Mouse (Mus musculus): ENCODE data around the gene Abcg1.

Abcg1 gene

GRCm38 (mm10) chr17:31057151-31057890, at the start of gene Abcg1:
Gene Abcg1 (plus strand): TSS chr17:31057675.
- DNase-seq: peak; percentile 49 to 56

GRCm38 (mm10) chr17:31008416-31008815, 49.1 kb upstream of the Abcg1 start:
- no peak for DNase-seq

- DNase-seq: no peak
Observed at GRCm38 (mm10) chr17:31011551-31012394, 45.7 kb upstream of the Abcg1 start.

GRCm38 (mm10) chr17:31018267-31018666, 39.2 kb upstream of the Abcg1 start:
- DNase-seq: peak; percentile 35 to 58

GRCm38 (mm10) chr17:31019505-31019904, 38.0 kb upstream of the Abcg1 start:
- peak; percentile 52 to 62 for DNase-seq

DNA sequence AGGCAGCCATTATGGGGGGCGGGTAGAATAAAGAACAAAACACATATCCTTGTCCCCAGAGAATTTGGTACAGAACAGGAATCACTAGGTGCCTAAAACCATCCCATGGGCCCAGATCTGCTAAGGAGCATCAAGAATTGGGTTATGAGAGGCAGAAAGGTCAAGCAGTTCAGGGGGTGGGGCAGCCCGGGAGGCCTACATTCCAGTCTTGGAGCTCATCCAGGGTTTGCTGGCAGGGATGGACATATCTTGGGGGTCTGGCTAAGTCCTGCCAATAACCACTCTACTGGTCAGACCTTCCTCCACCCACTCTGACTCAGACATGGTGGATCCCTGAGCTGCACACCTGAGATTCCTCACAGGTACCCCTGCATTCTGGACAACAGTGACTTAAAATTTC, 37.4 kb upstream of the Abcg1 start:
- DNase-seq: no peak

GRCm38 (mm10) chr17:31021276-31021675, 36.2 kb upstream of the Abcg1 start:
- DNase-seq: no peak

DNA sequence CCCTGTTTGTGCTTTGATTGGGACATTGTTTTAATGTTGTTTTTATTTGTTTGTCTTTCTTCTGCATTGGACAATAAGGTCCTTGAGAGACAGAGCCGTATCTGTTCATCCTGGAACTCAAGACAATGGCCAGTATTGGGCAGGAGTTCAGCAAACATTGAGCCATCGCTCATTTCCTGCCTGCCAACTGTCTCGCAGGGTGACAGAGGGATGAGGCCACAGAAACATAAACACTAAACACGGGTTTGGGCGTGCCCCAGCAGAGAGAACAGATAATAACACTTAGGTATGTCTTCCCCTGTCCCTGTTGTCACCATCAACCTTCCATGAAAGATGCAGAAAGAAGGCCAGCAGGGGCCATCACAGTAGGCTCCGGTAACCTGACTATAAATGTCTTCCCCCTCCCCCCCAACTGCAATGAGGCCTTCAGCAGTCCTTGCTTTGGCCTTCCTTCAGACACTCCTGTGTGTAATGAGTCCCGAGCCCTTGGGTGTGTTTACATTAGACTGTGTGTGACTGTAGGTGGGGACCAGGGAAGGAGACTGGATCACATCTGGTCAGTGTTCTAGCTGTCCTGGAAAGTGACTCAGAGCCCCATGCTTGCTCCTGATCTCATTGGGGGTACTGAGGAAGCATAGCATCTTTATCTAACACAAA, 33.2 kb upstream of the Abcg1 start:
- peak; percentile 32 to 50 for DNase-seq

GRCm38 (mm10) chr17:31024782-31025125, 32.7 kb upstream of the Abcg1 start:
- no peak for DNase-seq

- no peak for DNase-seq
Observed at GRCm38 (mm10) chr17:31026986-31027385, 30.5 kb upstream of the Abcg1 start.

DNA sequence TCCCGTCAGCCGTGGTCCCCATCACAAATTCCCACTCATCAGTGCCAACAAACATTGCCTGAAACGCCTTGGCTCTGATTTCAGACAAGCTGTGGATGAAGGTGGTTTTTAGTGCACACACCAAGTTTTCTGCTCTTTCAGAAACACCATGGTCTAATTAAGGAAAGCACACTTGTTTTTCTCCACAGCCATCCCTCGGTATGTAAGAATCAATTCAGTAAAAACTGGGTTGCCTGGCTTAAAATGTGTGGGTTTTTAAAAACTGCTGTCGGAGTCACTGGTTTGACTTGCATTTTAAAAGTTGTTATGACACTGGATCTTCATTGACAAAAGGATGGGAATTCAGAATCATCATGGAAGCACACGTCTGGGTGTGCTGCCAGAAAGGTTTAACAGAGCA, 29.8 kb upstream of the Abcg1 start:
- no peak for DNase-seq

- no peak for DNase-seq
Observed at GRCm38 (mm10) chr17:31028821-31029370, 28.6 kb upstream of the Abcg1 start.

DNA sequence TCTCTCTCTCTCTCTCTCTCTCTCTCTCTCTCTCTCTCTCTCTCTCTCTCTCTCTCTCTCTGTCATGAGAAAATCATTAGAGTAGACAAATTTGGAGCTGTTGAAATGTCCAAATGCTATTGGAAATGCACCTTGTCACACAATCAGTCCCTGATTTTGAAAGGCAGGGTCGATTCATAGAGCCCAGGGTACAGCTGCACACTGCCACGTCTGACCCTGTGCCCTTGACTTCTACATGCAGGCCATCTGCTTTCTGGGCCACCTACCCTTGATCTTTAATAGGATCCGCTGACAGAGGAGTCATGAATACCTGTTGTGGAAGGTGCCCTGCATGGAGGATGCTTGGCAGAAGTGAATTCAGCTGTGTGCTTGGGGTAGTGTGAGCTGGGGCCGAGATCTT, 28.1 kb upstream of the Abcg1 start:
- DNase-seq: no peak

DNA sequence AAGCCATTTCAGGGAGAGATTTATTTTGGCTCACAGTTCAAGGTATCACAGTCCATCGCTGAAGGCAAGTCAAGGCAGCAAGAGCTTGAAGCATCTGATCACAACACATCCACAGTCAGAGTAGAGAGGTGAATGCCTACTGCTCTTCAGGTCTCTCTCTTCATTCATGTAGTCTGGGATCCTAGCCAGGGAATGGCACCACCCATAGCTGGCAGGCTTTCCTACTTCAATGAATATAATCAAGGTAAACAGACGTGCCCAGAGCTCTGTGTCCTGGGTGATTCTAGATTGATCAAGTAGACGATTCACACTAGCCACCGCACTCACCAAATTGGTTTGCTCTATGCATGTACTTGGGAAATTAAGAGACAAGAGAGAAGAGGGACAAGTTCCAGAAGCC, 25.1 kb upstream of the Abcg1 start:
- no peak for DNase-seq

DNA sequence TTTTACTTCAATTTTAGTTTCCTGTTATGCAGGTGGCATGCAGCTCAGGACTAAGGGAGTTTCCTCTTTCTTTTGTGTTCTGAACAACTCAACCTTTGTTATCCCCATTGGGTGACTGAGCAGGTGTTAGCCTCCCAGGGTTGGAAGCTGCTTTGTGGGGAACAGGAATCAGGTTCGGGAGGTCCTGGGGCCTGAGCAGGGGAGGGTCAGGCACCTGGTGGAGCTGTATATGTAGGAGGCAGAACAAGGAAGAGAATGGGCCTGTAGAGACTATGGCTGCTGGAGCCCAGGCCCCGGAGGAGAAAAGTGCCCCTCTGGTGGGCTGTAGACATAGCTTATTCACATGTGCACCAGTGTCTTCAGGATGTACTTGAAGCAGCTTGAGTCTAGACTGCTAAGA, 24.2 kb upstream of the Abcg1 start:
- no peak for DNase-seq

DNA sequence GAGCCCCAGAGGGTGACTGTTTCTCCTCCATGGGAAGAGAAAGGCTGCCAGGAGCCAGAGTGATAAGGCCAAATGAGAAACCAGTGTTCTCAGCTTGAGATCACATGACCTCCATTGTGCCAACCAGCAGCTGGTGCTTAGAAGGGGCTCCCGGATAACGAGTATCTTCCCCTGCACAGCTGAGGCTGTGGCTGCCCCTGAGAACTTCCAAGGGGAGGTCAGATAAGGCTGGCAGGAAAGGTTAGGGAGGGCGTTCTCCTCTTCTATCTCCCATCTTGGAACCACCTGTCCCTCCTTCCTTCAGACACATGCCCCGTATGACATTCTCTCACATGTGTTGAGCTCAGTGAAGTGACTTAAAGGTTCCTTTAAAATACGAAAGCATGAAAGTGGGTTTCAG, 23.3 kb upstream of the Abcg1 start:
- no peak for DNase-seq

DNA sequence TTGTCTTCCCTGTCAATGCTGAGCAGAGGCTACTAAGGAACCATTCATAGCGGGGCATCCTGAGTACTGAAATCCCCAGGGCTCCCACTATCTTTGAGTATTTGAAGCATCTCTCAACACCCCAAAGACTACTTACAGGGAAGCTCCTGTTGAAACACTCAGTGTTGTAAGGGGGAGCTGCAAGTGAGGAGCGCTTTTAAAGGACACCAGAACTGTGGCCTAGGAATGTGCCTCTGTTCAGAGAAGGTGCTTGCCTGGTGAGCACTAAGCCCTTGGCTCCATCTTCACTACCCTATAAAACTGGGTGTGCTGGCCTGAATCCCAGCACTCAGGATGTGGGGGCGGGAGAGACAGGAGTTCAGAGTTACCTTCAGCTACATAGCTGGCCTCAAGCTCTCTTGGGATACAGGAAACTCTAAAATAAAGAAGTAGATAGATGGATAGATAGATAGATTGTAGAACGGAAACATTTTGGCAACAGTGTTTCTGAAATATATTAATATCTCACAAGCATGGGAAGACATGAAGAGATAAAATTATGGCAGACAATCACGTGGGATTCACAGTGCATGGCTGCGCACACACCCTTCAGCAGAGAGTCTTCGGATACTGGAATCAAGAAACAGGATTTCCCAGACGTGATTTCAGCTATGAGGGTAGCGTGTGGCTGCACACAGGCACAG, 22.7 kb upstream of the Abcg1 start:
- DNase-seq: no peak

- no peak for DNase-seq
Observed at GRCm38 (mm10) chr17:31036168-31036876, 21.2 kb upstream of the Abcg1 start.

- no peak for DNase-seq
Observed at GRCm38 (mm10) chr17:31037331-31037730, 20.1 kb upstream of the Abcg1 start.

GRCm38 (mm10) chr17:31038381-31038780, 19.1 kb upstream of the Abcg1 start:
- peak; percentile 72 to 76 for DNase-seq

DNA sequence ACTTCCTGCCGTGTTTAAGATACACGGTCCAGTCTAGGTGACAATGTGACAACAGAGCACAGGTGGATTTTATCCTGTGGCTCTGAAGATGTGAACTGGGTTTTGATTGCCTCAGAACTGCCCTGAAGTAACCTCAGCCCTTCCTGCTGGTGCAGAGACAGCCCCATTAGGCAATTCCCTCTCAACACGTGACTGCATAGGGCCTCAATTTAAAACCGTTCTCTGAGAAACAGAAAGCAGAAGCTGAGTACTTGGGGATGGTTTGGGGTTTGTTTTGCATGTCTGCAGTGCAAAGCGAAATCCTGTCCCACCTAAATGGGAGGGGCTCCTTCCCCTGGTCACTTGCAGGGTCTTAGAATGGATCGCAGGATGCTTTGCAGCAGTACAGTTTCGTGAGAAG, 17.8 kb upstream of the Abcg1 start:
- DNase-seq: peak; percentile 49 to 58

- peak; percentile 32 to 35 for DNase-seq
Observed at GRCm38 (mm10) chr17:31040421-31040820, 17.1 kb upstream of the Abcg1 start.
